ENCODE assay signal across 8 mouse cellular contexts in genomic region chr4:125132394-125132793, GRCm38 (mm10). TPM values are rescaled to one million over a fixed set of nuclear protein-coding genes. Genes with fewer than 3 reads are reported as not detected.
DNase-seq lines count a peak whose midpoint lies in the region; ATAC-seq and TF ChIP-seq lines count a peak whose summit lies in the region.
"Had no signal": no experiment of that assay in that cellular context is flagged by ENCODE, and none has a peak within 500 bp of the region (broad histone marks: within the 10 kb centered on the region; RNA-seq: fewer than 3 reads in every experiment).

No protein-coding gene starts in this region.

- no peaks in the 10 kb centered on the region for H3K36me3 ChIP-seq in ES-Bruce4 (ENCODE audit: control insufficient read depth, insufficient read depth, low read length, poor library complexity, severe bottlenecking)
- no peaks in the 10 kb centered on the region for H3K36me3 ChIP-seq in forebrain, postnatal 0 days (ENCODE audit: insufficient read depth)
- H3K36me3 ChIP-seq in lung, embryonic 14.5 days (ENCODE audit: insufficient read depth) = no peaks in the 10 kb centered on the region
- H3K36me3 ChIP-seq in spleen, adult 2 months (ENCODE audit: control insufficient read depth, insufficient read depth, low read length) = no peaks in the 10 kb centered on the region
- H3K36me3 ChIP-seq: heart, embryonic 15.5 days had no signal

- H3K4me1 ChIP-seq in ES-Bruce4 (ENCODE audit: control insufficient read depth, insufficient read depth, low read length) = peaks cover 9% of the 10 kb centered on the region
- no peaks in the 10 kb centered on the region for H3K4me1 ChIP-seq in forebrain, postnatal 0 days (ENCODE audit: insufficient read depth)
- H3K4me1 ChIP-seq in lung, embryonic 14.5 days (ENCODE audit: insufficient read depth) = no peaks in the 10 kb centered on the region
- peaks cover 6% of the 10 kb centered on the region; the same call in 1 of the 2 replicates for H3K4me1 ChIP-seq in spleen, adult 2 months (ENCODE audit: control insufficient read depth, insufficient read depth, insufficient read length)

- 29% methylated on average over 5 of the region's 5 CpGs for WGBS in forebrain, postnatal 0 days
- WGBS in lung, embryonic 14.5 days = 23% methylated on average over 5 of the region's 5 CpGs
- 31% methylated on average over 5 of the region's 5 CpGs for WGBS in spleen, adult 2 months

- no peaks in the 10 kb centered on the region for H3K9me3 ChIP-seq in ES-Bruce4 (replicated peaks; ENCODE audit: control insufficient read depth, insufficient read depth, low read length, poor library complexity, severe bottlenecking)
- H3K9me3 ChIP-seq in forebrain, postnatal 0 days (ENCODE audit: low read length) = no peaks in the 10 kb centered on the region
- no peaks in the 10 kb centered on the region for H3K9me3 ChIP-seq in lung, embryonic 14.5 days (ENCODE audit: low read depth, low read length)
- H3K9me3 ChIP-seq: heart, embryonic 15.5 days had no signal

- H3K4me3 ChIP-seq in ES-Bruce4 (ENCODE audit: low read depth, low read length) = no peak overlapping the region
- no peak overlapping the region for H3K4me3 ChIP-seq in forebrain, postnatal 0 days (ENCODE audit: low read depth, low read length)
- no peak overlapping the region for H3K4me3 ChIP-seq in lung, embryonic 14.5 days (ENCODE audit: low read depth, low read length)
- H3K4me3 ChIP-seq in spleen, adult 2 months (ENCODE audit: extremely low read depth, insufficient read depth, insufficient read length) = no peak overlapping the region
- H3K4me3 ChIP-seq: heart, embryonic 15.5 days had no signal

- TF ChIP-seq POLR2A in ES-Bruce4 (IDR thresholded peaks at IDR 0.05; ENCODE audit: insufficient read depth, low read length) = no peak
- no peak for TF ChIP-seq POLR2A in spleen, adult 2 months (IDR thresholded peaks at IDR 0.05; ENCODE audit: low read depth, low read length)

- no peak overlapping the region for H3K27ac ChIP-seq in ES-Bruce4 (ENCODE audit: insufficient read depth, low read length)
- H3K27ac ChIP-seq in forebrain, postnatal 0 days (ENCODE audit: low read depth, low read length) = no peak overlapping the region
- no peak overlapping the region for H3K27ac ChIP-seq in lung, embryonic 14.5 days (ENCODE audit: low read depth)
- no peak overlapping the region for H3K27ac ChIP-seq in spleen, adult 2 months (ENCODE audit: insufficient read depth, low read length)
- H3K27ac ChIP-seq: heart, embryonic 15.5 days had no signal

- no peaks in the 10 kb centered on the region for H3K27me3 ChIP-seq in ES-Bruce4 (ENCODE audit: control insufficient read depth, insufficient read depth, low read length, poor library complexity, severe bottlenecking)
- H3K27me3 ChIP-seq in forebrain, postnatal 0 days (ENCODE audit: insufficient read depth, low read length) = no peaks in the 10 kb centered on the region; the same call in 1 of the 2 replicates
- H3K27me3 ChIP-seq in lung, embryonic 14.5 days (ENCODE audit: insufficient read depth, low read length) = no peaks in the 10 kb centered on the region
- H3K27me3 ChIP-seq in spleen, adult 2 months (ENCODE audit: control insufficient read depth, insufficient read depth, low read length) = no peaks in the 10 kb centered on the region
- H3K27me3 ChIP-seq: heart, embryonic 15.5 days had no signal

- H3K4me2 ChIP-seq in forebrain, postnatal 0 days (ENCODE audit: low read depth) = no peak overlapping the region
- no peak overlapping the region for H3K4me2 ChIP-seq in lung, embryonic 14.5 days
- H3K4me2 ChIP-seq: heart, embryonic 15.5 days had no signal

- no peak for ATAC-seq in forebrain, postnatal 0 days
- ATAC-seq in lung, embryonic 14.5 days (ENCODE audit: insufficient read depth) = no peak

- H3K9ac ChIP-seq in ES-Bruce4 (ENCODE audit: low read depth, poor library complexity, severe bottlenecking) = no peak overlapping the region
- H3K9ac ChIP-seq in forebrain, postnatal 0 days = no peak overlapping the region
- no peak overlapping the region for H3K9ac ChIP-seq in lung, embryonic 14.5 days
- H3K9ac ChIP-seq: heart, embryonic 15.5 days had no signal

- no peak for TF ChIP-seq EP300 in ES-Bruce4 (IDR thresholded peaks at IDR 0.05; ENCODE audit: insufficient read depth, low read depth, low read length)

- peak; percentile 74 for DNase-seq in layer of hippocampus, adult 11-12 months (ENCODE audit: low spot score)
- DNase-seq in layer of hippocampus, adult 9-10 months (ENCODE audit: low spot score) = no peak
- peak; percentile 84 for DNase-seq in adrenal gland, postnatal 10 days
- peak; percentile 80 for DNase-seq in forebrain, postnatal 0 days
- DNase-seq in lung, embryonic 14.5 days = peak; percentile 85
- DNase-seq in spleen, adult 2 months (ENCODE audit: low read depth in 1 of 2, low spot score in 2 of 2) = peak in 1 of 2 experiments; percentile 72

- TF ChIP-seq CTCF in ES-Bruce4 (IDR thresholded peaks at IDR 0.05; ENCODE audit: low read depth, low read length) = peak; percentile 78
- peak; percentile 90 for TF ChIP-seq CTCF in forebrain, postnatal 0 days (IDR thresholded peaks at IDR 0.05; ENCODE audit: low read depth)
- peak; percentile 78 for TF ChIP-seq CTCF in lung, embryonic 14.5 days (IDR thresholded peaks at IDR 0.05; ENCODE audit: low read depth)
- peak; percentile 48; the same call in 1 of the 2 replicates for TF ChIP-seq CTCF in spleen, adult 2 months (IDR thresholded peaks at IDR 0.05; ENCODE audit: extremely low read depth, insufficient read depth, insufficient read length, insufficient replicate concordance)

RNA-seq across cellular contexts. Expression of gene Zc3h12a, which starts 4.8 kb away (rescaled TPM):
- polyA plus RNA-seq in ES-Bruce4 (2011; ENCODE audit: insufficient read depth, insufficient read length, low read depth, missing spikeins) = 3.6 and 4.7 TPM in 2 replicates
- 1 to 10 TPM; 4.6 to 6.8 TPM for total RNA-seq in adrenal gland, postnatal 10 days (2021)
- not detected in 2 replicates for total RNA-seq in forebrain, postnatal 0 days (2014; rRNA removed)
- 0.05 and 0.07 TPM in 2 replicates for polyA plus RNA-seq in forebrain, postnatal 0 days (2015; fragmentation: Nextera tagmentation; extraction: Ambion mirVana)
- polyA plus RNA-seq in lung, embryonic 14.5 days (2014; fragmentation: Nextera tagmentation; extraction: Ambion mirVana) = 0.41 and 0.42 TPM in 2 replicates
- 27.6 and 36.4 TPM in 2 replicates for polyA plus RNA-seq in spleen, adult 2 months (2012; rRNA removed)

RNA-seq across cellular contexts. Expression of gene Meaf6, which starts 47.5 kb away (rescaled TPM):
- 35.2 and 39.6 TPM in 2 replicates for polyA plus RNA-seq in ES-Bruce4 (2011; ENCODE audit: insufficient read depth, insufficient read length, low read depth, missing spikeins)
- total RNA-seq in adrenal gland, postnatal 10 days (2021) = 10 to 100 TPM; 23.8 to 36.0 TPM
- total RNA-seq in forebrain, postnatal 0 days (2014; rRNA removed) = 112 and 129 TPM in 2 replicates
- polyA plus RNA-seq in forebrain, postnatal 0 days (2015; fragmentation: Nextera tagmentation; extraction: Ambion mirVana) = 134 and 153 TPM in 2 replicates
- 63.5 and 65.2 TPM in 2 replicates for polyA plus RNA-seq in lung, embryonic 14.5 days (2014; fragmentation: Nextera tagmentation; extraction: Ambion mirVana)
- 11.3 and 12.7 TPM in 2 replicates for polyA plus RNA-seq in spleen, adult 2 months (2012; rRNA removed)
